Mouse (Mus musculus) right cerebral cortex, postnatal 14 days (tissue): ENCODE results near the gene Tll2.

ENCODE experiments used
- DNase-seq: peaks from one replicate; pipeline ENCODE4 v3.0.0; 2022

Gene Tll2

DNA sequence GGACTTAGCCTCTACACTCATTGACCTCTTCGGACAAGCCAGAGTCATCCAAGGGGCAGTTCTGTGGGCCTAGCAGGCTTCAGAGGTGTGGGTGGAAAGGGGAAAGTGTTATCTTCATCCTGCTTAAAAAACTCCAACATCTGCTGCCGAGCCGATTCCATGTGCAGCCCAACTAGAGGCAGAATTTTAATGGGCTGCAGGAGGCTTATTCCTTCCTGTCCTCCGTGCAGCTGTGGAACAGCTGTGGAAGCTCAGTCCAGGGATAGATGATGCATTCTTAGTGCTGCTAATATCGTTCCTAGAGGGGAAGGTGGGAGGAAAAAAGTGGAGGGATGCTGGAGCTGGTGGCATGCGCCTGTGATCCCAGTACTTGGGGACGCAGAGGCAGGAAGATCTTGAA is 52.0 kb downstream of the Tll2 start:
- no peak for DNase-seq

DNA sequence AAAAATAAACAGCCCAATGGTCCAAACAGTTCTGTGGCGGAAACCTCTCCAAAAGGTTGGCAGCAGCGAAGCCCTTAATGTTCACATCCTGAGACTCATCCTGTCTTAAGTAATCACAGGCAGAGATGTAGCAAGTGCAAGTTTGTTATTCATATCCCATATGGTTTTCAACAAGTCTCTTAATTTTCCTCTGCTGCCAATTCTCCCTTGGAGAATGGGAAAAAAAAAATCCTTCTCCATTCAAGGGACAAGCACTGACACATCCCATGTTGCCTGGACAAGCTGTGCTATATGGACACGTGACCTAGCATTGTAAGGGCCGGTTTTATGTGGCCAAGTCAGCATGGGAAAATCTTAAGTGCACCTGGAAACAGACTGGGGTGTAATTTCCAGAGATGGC is 54.2 kb downstream of the Tll2 start:
- no peak for DNase-seq

DNA sequence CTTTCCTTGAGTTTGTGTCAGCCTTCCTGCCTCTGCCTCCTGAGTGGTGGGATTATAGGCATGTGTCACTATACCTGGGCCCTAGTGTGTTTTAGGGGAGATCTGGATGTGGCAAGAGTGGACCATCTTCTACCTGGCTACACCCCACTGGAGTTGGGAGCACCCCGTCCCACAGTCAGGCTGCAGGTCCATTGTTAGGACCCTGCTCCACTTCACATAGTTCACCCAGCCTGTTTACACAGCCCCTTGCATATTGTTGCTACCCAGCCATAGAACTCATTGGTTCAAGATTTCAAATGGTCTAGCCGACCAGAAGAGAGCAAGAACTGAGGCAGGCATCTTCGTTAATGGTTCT is 54.6 kb downstream of the Tll2 start:
- DNase-seq, result no peak

DNA sequence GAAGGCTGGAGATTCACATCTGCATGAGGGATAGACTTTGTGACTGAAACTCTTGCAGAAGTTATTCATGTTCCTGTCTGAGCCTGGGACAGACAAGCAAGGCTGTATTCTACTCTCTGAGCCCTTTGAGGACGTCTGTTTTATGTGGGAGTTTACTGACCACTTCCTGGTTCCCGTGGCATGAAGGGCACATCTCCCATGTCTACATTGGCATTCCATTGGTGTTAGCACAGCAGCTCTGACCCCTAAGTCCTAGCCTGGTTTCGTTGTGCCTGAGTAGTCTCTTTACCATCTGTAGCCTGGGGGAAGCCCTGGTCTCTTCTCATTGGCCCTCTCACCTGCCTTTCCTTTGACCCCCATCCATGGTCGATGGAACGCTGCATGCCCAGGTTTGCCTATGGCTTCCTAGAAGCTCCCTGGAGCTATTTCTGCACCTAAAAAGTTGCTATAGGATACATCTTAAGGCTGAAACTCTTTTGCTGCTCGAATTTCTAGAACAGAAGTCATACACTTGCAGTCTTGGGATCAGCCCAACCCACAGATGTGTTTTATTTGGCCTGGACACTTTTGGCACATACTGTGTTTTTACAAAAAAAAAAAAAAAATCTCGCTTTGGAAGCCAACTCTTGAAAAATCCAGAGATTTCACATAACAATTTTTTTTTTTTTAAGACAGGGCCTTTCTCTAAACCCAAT is 55.2 kb downstream of the Tll2 start:
- DNase-seq, result no peak

DNA sequence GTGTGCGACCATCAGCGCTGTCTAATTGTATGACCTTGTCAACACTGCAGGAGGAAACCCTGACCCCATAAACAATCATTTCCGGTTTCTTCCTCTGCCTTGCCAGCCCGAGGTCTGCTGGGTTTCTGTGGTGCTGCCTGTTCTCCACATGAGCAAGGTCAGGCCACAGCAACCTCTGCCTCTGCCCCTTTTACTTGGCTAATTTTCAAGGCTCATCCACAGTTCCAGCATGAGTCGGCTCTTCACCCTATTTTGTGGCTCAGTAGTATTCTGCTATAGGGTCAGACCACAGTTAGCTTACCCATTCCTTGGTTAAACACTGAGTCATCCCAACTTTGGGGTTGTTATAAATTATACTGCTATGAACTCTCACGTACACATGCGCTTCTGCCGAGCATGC is 65.7 kb downstream of the Tll2 start:
- no peak for DNase-seq

DNA sequence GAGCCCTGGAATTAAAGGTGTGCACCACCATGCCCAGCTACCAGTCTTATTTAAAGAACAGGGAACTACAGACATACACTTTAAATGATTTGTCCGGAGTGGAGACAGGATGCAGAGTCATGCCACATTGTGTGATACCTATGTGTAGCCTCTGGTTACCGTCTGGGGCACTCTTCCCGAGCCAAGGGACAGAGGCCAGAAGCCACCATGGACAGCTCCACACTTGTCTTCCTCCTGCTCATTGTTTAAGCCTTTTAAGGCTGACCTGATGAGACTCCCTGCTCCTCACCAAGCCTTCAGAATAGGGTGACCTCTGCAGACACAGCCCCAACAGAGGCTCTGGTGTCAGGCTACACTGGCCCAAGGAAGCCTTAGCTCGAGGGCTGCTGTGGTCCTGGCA is 67.0 kb downstream of the Tll2 start:
- no peak for DNase-seq

DNA sequence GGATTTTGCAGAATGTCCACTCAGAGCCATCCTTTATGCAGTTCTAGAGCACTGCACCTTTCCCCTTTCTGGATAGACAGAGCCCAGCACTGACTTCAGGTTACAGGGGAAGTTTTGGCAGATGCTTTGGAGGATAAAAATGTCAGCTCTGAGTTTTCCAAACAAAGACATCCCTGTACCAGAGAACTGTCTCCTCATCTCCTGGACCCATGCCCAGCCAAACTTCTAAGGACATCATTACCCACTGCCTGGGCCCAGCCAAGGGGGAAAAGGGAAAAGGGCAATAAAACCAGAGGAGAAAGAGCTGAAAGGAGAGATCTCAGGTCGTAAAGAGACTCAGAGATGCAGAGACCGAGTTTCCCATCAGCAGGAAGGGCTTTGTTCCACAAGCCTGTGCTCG is 83.6 kb downstream of the Tll2 start:
- no peak for DNase-seq

DNA sequence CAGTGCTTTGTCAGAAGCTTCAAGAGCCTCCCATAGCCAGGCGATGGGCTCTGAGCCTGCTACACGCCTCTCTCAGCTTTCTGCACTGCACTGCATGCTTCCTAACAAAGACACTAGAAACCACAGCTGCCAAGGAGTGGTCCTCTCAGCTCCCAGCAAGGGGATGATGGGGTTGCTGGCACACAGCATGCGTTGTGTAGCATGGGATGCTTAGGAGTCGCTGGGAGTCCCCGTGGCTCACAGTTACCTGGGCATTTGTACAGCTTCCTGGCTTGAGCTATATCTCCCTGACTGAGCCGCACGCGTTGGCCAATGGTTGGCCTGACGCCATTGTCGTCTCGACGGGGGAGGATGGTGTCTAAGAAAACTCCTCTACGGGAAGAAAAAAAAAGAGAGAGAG is 86.7 kb downstream of the Tll2 start:
- DNase-seq, result peak; percentile 77

DNA sequence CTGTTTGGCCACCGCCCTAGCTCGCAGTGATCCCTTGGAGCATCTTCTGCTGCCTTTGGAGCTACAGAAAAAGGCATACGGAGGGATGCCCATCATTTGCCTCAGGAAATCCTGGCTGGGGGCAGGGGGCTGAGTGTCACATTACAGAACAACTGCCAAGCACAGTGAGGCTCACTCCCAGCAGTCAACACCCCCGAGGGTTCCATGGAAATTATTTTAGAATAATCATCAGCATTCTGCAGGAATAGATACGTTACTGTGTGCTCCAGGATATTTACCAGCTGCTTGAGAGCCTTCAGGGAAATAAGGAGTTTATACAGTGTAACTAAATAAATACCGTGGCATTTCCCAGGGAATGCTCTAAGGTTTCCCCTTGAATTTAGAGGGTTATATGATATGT is 88.3 kb downstream of the Tll2 start:
- no peak for DNase-seq

DNA sequence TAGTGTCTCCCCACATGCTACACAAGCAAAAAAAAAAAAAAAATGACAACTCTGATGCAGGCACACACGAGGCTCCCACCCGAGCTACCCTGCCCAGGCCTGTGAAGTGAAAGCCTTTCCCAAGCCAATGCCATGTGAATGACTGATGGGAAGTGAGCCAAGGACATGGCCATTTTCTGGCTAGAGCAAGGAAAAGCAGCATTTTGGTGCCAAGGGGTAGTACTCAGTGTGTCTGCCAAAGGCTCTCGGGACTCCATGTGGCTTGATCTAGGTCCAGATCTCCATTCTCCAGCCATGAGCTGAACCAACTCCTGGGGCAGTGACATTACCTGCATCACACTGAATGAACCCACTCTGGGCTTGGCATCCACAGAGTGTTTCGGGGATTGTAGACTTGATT is 89.3 kb downstream of the Tll2 start:
- no peak for DNase-seq

DNA sequence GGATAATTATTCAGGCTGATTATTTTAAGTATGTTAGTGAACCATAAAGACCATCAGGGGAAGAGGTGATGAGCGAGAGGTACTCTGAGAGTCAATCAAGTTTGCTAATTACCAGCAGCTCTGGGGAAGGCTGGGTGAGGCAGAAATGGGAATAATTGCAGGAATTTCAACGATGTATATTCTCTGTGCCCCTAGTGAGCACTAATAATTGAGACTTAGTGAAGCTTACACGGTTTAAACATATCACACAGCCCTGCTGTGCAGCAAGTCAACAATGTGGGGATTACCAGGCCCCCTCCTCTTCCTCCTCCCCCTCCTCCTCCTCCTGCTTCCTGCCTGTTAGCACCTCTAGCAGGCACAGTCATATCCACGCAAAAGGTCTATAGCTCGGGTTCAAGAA is 92.0 kb downstream of the Tll2 start:
- DNase-seq, result no peak

DNA sequence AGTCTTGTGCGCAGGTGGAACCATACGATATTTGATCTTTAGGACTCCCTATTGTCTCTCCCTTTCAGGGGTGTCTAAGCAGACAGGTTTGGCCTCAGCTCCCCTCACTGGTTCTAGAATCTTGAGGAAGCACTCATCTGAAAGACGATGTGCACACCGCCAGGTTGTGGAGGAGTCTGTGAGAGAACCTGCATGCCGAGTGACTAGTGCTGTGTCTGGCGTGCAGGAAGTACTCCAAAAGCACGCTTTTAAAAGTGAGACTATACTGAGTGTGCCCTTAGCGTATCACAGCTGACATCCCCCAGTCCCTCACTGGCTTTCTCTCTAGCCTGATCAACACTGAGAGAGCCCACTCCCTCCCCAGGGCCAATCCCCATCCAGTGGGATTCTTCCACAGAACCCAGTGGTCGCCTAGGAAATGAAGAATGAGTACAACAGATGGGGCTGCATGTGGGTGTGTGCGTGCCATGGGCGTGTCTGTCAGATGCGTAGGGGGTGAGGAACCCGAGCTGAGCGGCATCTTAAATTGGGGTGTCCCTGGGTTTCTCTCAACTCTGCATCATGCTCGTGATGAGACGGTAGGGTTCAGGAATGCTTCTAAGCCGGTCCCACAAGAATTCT is 92.6 kb downstream of the Tll2 start:
- peak; percentile 41 for DNase-seq

DNA sequence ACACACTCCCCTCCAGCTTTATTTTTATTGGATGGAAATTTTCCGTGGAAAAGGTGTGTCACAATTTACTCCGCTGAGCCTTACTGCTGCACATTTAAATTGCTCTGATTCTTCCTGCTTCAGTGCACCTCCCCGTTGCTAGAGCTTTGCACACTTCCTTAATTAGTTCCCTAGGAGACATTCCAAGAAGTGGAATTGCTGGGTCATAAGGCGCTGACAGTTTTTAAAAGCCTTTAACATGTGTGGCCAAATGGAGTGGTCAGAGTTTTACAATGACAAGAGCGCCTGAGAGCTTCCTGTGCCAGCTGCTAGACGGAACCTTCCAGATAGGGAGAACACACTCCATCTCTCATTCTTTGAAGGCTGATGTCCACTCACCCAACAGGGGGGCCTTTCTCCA is 94.0 kb downstream of the Tll2 start:
- no peak for DNase-seq

DNA sequence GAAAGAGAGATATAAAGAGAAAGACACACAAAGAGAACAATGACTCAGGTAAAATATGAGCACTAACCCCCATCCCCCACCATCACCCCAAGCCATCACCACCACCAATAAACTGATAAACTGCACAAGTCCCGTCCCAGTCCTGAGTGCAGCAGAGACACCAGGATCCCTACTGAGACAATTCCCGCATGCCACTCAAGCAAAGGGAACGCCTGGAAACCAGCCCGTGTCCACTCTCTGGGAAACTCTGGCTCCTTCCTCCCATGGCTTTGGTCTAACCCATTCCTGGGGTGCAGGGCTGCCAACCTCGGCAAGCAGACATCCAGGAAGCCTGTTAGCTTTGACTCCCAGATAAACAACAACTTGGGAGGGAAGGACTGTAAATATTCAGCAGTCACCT is 96.6 kb downstream of the Tll2 start:
- no peak for DNase-seq

DNA sequence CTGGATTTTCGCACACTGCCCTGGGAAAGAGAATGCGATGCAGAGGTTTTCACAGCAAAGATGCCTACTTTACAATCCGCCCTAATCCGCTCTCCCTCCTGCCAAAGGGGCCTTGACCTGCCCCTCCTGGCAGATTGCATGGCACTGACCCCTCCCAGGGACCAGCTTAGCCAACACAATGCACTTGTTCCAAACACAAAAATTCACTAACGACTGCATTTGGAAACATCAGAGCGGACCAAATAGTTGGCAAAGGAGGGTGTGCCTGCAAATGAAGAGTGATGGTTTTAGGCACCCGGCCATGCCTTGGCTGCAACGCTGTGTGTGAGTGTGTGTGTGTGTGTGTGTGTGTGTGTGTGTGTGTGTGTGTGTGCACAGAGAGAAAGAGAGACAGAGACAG is 97.1 kb downstream of the Tll2 start:
- DNase-seq, result no peak

DNA sequence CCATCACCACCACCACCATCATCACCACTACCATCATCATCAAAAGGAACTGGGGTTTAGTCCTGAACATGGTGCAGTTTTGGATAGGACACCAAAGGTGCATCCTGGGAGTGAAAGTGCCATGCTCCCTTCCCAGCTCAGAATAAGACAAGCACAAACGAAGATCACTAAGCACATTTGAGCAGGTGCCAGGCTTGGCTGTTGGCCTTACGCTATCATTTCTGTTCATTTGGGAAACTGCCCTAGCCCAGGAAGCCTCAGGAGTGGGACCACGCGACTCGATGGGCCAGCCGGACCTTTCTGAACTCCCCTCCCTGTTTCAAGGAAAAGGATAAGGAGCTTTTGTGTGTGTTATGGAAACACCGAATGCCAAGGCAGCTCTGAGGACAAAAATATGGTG is 98.0 kb downstream of the Tll2 start:
- no peak for DNase-seq

DNA sequence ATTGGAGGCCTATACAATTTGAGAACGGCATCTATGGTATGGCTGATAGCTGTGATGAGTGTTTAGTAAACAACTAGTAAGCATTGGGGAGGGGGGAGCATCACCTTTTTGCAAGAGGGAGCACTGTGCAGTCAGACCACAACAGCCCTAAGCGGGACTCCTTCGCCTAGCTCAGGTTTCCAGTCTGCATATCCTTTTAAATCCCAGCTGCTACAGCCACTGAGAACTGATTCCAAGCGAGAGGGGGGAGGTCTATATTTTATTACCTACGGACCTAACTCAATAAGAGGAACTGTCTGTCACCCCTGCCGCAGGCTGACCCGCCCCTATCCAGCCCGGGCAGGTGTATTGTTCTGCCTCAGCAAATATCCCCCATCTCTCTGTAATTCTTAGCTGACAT is 99.1 kb downstream of the Tll2 start:
- no peak for DNase-seq

DNA sequence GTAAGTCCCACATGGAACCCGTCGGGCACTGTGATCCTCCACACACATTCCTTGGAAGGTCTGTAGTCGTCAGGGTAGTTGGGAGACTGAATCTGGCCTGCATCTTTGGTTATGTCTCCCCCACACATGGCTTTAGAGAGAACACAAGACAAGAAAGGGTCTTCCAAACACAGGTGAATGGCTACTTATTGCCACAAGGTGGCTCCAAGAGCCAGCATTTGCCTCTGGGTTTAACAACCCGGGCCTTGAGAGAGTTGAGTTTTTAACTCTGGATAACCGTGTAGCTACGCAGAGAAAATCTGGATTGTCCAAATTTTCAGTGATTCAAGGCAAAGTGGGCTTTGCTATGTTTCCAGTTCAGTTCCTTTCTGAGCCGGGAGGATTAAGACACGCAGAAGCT is 101.7 kb downstream of the Tll2 start:
- DNase-seq, result no peak

DNA sequence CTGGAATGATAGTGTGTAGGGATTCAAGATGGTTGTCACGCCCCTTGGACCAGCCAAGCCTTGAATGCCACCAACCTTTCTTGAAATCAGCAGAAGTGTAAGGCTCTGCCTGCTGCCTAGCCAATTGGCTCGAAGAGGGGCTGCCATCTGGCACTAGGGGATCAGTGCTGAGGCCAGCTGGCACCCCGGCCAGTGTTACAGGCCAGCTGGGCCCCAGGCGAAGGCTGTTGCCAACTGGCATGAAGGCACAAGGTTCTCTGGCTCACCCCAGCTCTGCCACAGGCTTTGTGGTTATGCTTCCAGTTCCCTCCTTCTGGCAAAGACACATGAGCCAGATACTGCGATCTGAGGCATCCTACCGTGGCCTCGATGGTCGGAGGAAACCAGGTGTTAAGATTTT is 105.2 kb downstream of the Tll2 start:
- DNase-seq, result peak; percentile 58

DNA sequence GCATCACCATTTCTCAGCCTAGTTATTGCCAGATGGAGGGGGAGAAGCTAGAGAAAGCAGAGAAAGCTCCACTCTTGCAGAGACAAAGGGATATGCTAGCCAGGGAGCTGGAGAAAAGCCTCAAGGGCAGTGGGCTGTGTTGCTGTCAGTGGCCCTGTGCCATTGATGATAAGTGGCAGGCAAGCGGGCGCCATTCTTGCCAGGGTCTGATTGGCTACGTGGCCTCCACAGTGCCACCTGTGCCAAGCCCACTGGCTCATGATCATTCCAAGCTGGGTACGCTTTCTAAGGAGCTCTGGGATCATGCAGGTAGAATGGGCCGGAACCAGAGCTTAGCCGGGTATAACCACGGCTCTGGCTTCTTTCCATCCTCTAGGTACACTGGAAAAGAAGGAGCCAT is 105.8 kb downstream of the Tll2 start:
- no peak for DNase-seq

DNA sequence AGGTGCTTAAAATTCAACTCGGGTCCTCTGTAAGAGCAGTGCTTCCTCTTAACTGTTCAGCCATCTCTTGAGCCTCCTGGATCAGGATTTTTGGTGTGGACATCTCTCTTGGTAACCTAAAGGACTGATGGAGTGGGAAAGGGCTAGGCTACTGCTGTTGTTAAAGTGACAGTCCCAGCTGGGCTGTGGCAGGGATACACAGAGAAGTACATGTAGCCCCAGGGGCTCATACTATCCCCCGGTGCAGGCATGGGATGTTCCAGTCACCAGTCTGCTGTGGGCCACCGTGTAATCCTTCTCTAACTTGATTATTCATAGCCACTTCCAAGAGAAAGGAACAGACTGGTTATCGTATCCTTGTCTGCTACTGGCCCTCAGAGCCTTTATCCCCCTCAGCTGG is 109.6 kb downstream of the Tll2 start:
- DNase-seq, result no peak

DNA sequence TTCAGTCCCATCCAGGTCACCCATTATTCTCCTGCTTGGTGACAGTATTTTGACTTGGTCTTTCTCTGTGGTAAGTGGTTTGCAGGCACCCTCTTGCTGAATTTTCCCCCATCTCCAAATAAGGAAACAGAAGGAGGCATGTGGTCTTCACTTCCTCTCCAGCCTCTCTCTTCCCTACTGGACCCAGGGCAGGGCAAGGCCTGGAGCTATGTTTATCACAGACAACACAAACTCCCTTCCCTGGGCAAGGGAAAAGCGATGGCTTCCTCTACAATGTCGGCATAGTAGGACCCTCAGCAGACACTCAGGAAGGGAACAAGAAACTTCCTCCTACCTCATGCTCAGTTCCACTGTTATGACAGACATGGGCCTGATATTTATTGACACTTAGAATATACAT is 114.7 kb downstream of the Tll2 start:
- DNase-seq, result no peak

DNA sequence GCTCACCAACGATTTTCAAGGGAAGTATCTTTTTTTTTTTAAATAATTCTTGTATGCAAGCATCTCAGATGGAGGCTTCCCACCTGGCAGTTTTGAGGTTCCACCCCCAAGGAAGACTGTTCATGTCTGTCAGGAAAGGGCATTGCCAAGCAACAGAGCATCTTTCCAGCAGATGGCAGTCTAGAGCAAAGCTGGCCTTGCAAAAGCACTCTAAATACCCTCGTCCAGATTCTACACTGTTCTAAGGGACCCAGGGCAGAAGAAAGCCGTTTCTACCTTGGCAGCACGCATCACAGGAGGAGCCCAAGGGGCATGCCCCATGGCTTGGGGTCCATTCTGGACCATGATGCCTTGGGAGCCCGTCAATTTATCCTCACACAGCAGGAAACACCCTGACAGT is 116.8 kb downstream of the Tll2 start:
- DNase-seq, result peak; percentile 77

DNA sequence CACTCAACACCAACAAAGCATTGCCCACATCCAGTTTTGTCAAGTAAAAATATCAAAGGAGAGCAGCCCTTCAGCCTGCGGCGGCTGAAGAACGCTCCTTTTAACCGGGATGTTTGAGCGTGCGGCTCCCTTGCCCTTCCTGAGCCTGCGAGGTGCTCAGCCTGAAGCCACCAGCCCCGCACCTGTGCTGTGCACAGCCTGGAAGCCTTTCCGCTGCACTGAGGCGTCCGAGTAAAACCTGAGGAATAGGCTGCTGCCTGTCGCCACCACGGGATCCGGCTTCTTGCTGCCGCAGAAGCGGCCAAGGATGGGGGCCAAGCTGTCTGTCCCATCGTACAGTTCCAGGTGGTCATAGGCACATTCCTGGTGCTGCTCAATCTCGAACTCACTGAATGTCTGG is 118.1 kb downstream of the Tll2 start:
- no peak for DNase-seq

DNA sequence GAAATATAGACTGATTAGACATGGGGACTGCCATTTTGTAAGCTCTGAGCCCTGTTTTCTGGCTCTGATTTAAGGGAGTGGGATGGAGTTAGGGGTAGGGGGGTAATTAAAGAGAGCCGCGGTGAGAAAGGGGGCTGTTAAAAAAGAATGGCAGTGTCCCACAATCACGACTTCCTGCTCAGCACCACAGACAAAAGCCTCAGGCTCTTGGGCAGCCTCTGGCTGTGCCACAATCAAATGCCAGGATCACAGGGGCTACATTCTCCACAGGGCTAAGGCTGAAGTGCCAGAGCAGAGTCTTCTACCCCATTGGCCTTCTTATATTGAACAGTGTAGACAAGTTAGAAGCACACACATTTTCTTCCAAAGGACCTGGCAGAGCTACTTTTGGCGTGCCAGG is 118.7 kb downstream of the Tll2 start:
- no peak for DNase-seq

DNA sequence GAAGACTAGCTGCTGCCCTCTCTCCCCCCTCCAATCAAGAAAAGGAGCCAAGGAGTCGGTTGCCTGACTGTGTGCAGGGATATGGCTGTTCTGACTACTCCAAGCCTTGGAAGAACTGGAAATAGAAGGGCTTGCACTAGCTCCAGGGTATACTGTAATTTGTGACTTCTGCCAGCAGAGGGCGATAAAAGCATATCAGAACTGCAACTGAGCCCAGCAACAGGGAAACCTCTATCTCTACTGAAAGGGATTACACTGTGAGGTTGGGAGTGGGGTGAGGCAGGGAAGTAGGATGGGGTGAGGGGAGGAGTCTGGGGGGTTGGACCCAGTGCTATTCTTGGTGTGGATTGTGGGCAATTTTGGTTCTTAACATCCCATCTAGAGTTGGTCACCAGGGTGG is 119.9 kb downstream of the Tll2 start:
- DNase-seq, result peak; percentile 72
